Mouse (Mus musculus) cerebellum, adult 9-11 months (tissue): ENCODE measurements around the gene Bcl2l10.
"Not testable (repeated sequence)": the region's sequence is repeated elsewhere in the genome, so short reads cannot be mapped to it uniquely, and the experiment has no call there.

Source experiments
- DNase-seq: peaks from one replicate; pipeline ENCODE4 v3.0.0; 2022

Gene Bcl2l10

GRCm38 (mm10) chr9:75348066-75348465 lies 508 bp downstream of the Bcl2l10 start:
- DNase-seq = no peak

- DNase-seq = no peak
These were observed 1.1 kb downstream of the Bcl2l10 start for GRCm38 (mm10) chr9:75348641-75349040.

GRCm38 (mm10) chr9:75353094-75353493 lies 5.5 kb downstream of the Bcl2l10 start:
- no peak for DNase-seq

GRCm38 (mm10) chr9:75355783-75356182 lies 8.2 kb downstream of the Bcl2l10 start:
- no peak for DNase-seq

GRCm38 (mm10) chr9:75357087-75357654 lies 9.6 kb downstream of the Bcl2l10 start:
- DNase-seq = no peak

- DNase-seq = peak; percentile 65
These were observed 14.1 kb downstream of the Bcl2l10 start for GRCm38 (mm10) chr9:75361699-75362098.

- no peak for DNase-seq
These were observed 14.6 kb downstream of the Bcl2l10 start for GRCm38 (mm10) chr9:75362201-75362600.

- no peak for DNase-seq
These were observed 15.4 kb downstream of the Bcl2l10 start for GRCm38 (mm10) chr9:75363001-75363400.

GRCm38 (mm10) chr9:75363702-75364101 lies 16.1 kb downstream of the Bcl2l10 start:
- DNase-seq = not testable (repeated sequence)

GRCm38 (mm10) chr9:75365195-75365594 lies 17.6 kb downstream of the Bcl2l10 start:
- no peak for DNase-seq

- no peak for DNase-seq
These were observed 18.6 kb downstream of the Bcl2l10 start for GRCm38 (mm10) chr9:75366191-75366590.

- no peak for DNase-seq
These were observed 21.2 kb downstream of the Bcl2l10 start for GRCm38 (mm10) chr9:75368779-75369178.

GRCm38 (mm10) chr9:75375606-75376005 lies 28.0 kb downstream of the Bcl2l10 start:
- DNase-seq = peak; percentile 35

GRCm38 (mm10) chr9:75376428-75376827 lies 28.9 kb downstream of the Bcl2l10 start:
- DNase-seq = no peak

GRCm38 (mm10) chr9:75378774-75379173 lies 31.2 kb downstream of the Bcl2l10 start:
- DNase-seq = no peak

- DNase-seq = no peak
These were observed 35.3 kb downstream of the Bcl2l10 start for GRCm38 (mm10) chr9:75382825-75383224.

GRCm38 (mm10) chr9:75383785-75384184 lies 36.2 kb downstream of the Bcl2l10 start:
- no peak for DNase-seq

- no peak for DNase-seq
These were observed 36.9 kb downstream of the Bcl2l10 start for GRCm38 (mm10) chr9:75384337-75384962.

GRCm38 (mm10) chr9:75385218-75385974 lies 37.8 kb downstream of the Bcl2l10 start:
- no peak for DNase-seq

- DNase-seq = no peak
These were observed 45.7 kb downstream of the Bcl2l10 start for GRCm38 (mm10) chr9:75393251-75393650.

- DNase-seq = no peak
These were observed 48.4 kb downstream of the Bcl2l10 start for GRCm38 (mm10) chr9:75395971-75396370.

GRCm38 (mm10) chr9:75399069-75399468 lies 51.5 kb downstream of the Bcl2l10 start:
- DNase-seq = no peak

GRCm38 (mm10) chr9:75400639-75401038 lies 53.1 kb downstream of the Bcl2l10 start:
- no peak for DNase-seq
